Mouse (Mus musculus) G1E (cell line): ENCODE data around the gene Prpf4b.

Experiments used
- CTCF ChIP-seq: IDR thresholded peaks from 2 replicates; pipeline ENCODE4 v1.5.1; 2012; ENCODE audit warnings: low read depth, low read length, inconsistent platforms, mixed read lengths
- GATA1 ChIP-seq: IDR thresholded peaks from 2 replicates; pipeline ENCODE4 v1.6.1; 2012; ENCODE audit warnings: borderline replicate concordance, low read length, inconsistent platforms, mixed read lengths
- GATA2 ChIP-seq: IDR thresholded peaks from 2 replicates; pipeline ENCODE4 v1.6.1; 2012; ENCODE audit warnings: low read depth, low read length, inconsistent platforms, borderline replicate concordance
- TAL1 ChIP-seq: conservative IDR thresholded peaks from 2 replicates; pipeline ENCODE4 v1.6.1; 2012; ENCODE audit warnings: low read depth, low read length, inconsistent platforms, mixed read lengths

DNA sequence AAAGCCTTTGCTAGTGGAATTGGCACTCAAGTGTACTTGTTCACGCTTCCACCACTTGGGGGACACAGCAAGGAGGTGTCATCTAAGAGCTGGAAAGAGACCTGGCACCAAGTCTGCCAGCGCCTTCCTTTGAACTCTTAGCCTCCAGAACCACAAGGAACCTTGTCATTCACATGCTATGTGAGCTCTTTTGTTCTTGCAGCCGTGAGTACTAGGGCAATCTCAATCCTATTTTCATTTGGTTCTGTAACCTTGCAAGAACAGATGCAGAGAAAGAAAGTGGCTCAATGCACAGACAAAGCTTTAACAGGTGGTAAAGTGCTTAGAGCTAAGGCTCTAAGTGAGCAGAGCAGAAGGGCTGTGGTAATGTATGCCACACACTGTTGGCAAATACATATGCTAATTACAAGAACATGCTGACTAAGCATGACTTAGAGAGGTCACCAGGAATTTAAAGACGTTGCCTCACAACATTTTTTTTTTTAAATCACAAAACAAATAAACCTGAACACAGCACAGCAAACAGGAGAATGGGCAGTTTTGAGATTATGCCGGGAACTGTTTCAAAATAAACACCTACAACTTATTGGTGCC lies 23.8 kb upstream of the Prpf4b start:
- TF ChIP-seq CTCF (no peak), GATA1 (no peak), GATA2 (no peak), TAL1 (no peak)
